Mouse (Mus musculus): ENCODE results near the gene Slc19a3.
A peak's percentile ranks its signal among the peaks of the same experiment; 100 is the strongest.

DNA sequence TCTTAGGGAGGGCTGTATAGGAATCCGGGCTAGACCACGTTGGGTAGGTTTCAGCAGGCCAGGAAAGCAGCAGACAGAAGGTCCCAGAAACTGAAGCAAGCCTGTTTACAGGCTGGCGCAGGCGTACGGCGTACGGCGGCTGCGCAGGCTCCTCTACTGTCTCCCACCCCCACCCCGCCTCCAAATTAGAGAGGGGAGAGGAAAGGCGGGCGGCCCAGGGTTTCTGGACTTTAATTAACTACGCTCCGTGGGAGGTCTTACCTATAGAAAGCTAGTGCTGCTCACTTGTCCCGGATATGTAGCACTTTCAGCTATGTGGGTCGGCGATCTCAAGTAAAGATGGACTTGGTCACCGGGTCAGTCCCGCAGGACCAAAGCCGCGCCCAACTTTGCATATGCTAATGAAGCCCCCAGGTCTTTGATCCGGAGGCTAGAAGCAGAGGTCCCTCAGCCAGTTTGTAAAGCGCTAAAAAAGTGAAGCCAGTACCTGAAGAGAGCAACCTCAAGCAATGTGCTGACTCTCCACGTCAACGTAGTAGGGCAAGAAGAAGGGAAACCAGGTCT is at the start of gene Slc19a3:
- TF ChIP-seq CTCF (IDR thresholded peaks at IDR 0.05): no peak
- TF ChIP-seq POLR2A (IDR thresholded peaks at IDR 0.05; ENCODE audit: insufficient read depth, low read depth, low read length): peak; percentile 51; the same call in 1 of the 2 replicates
- TF ChIP-seq EP300 (IDR thresholded peaks at IDR 0.05; ENCODE audit: insufficient read depth, low read depth, low read length): no peak

Data from heart, adult 2 months (tissue).